In genomic region chr3:88057902-88058696, GRCm38 (mm10) we compare ENCODE assay signal across 8 mouse cellular contexts. TPM values are rescaled to one million over a fixed set of nuclear protein-coding genes. Genes with fewer than 3 reads are reported as not detected.
DNase-seq lines count a peak whose midpoint lies in the region; ATAC-seq and TF ChIP-seq lines count a peak whose summit lies in the region.

TSS of gene Naxe (minus strand) at chr3:88058495.

- peaks cover 13% of the 10 kb centered on the region for H3K4me1 ChIP-seq in heart, embryonic 12.5 days (replicated peaks)
- peaks cover 12% of the 10 kb centered on the region; the same call in 1 of the 2 replicates for H3K4me1 ChIP-seq in kidney, postnatal 0 days (replicated peaks; ENCODE audit: insufficient read depth, low read length)
- H3K4me1 ChIP-seq in liver, embryonic 11.5 days (replicated peaks; ENCODE audit: control insufficient read depth, insufficient read depth, low read length) = peaks cover 8% of the 10 kb centered on the region; the same call in 1 of the 2 replicates
- H3K4me1 ChIP-seq in stomach, embryonic 14.5 days (ENCODE audit: control insufficient read depth, insufficient read depth, low read length) = peaks cover 8% of the 10 kb centered on the region; the same call in 1 of the 2 replicates

- peak within 1 kb of the TSS; percentile 69; the same call in 1 of the 2 replicates for H3K27ac ChIP-seq in heart, embryonic 12.5 days (ENCODE audit: poor library complexity, severe bottlenecking)
- H3K27ac ChIP-seq in kidney, postnatal 0 days = peak within 1 kb of the TSS; percentile 76; the same call in 1 of the 2 replicates
- 0 out of 2 replicates have a peak within 1 kb of the TSS, but pooled peaks have one; percentile 46 for H3K27ac ChIP-seq in liver, embryonic 11.5 days (ENCODE audit: low read depth, low read length)
- H3K27ac ChIP-seq in stomach, embryonic 14.5 days (ENCODE audit: low read length) = peak within 1 kb of the TSS; percentile 33; the same call in 1 of the 2 replicates

- no peaks in the 10 kb centered on the region for H3K27me3 ChIP-seq in heart, embryonic 12.5 days (replicated peaks)
- no peaks in the 10 kb centered on the region for H3K27me3 ChIP-seq in kidney, postnatal 0 days (ENCODE audit: insufficient read depth, low read length)
- no peaks in the 10 kb centered on the region for H3K27me3 ChIP-seq in liver, embryonic 11.5 days (replicated peaks; ENCODE audit: control insufficient read depth, insufficient read depth, low read length)
- no peaks in the 10 kb centered on the region for H3K27me3 ChIP-seq in stomach, embryonic 14.5 days (ENCODE audit: control insufficient read depth, insufficient read depth, low read length)

- DNase-seq in CD4-positive helper T cell, adult 2 months (ENCODE audit: low read depth, low spot score) = peak; percentile 91
- peak; percentile 74 for DNase-seq in brain, embryonic 18.5 days (ENCODE audit: low read depth, low spot score)
- peak; percentile 95 for DNase-seq in kidney, postnatal 0 days (ENCODE audit: low spot score)
- DNase-seq in liver, embryonic 11.5 days (ENCODE audit: low spot score) = peak; percentile 92
- peak; percentile 92 for DNase-seq in naive thymus-derived CD4-positive, alpha-beta T cell, adult 2 months (ENCODE audit: low read depth)

- H3K9me3 ChIP-seq in heart, embryonic 12.5 days (replicated peaks) = no peaks in the 10 kb centered on the region
- H3K9me3 ChIP-seq in kidney, postnatal 0 days (replicated peaks; ENCODE audit: low read length) = no peaks in the 10 kb centered on the region
- 0 out of 2 replicates have a peak, but pooled peaks cover 3% of the 10 kb centered on the region for H3K9me3 ChIP-seq in liver, embryonic 11.5 days (ENCODE audit: control insufficient read depth, low read length)
- H3K9me3 ChIP-seq in stomach, embryonic 14.5 days (ENCODE audit: control insufficient read depth, low read depth, low read length) = no peaks in the 10 kb centered on the region

- H3K4me2 ChIP-seq in heart, embryonic 12.5 days = peak within 1 kb of the TSS; percentile 96
- H3K4me2 ChIP-seq in kidney, postnatal 0 days (ENCODE audit: low read length) = peak within 1 kb of the TSS; percentile 98
- peak within 1 kb of the TSS; percentile 89 for H3K4me2 ChIP-seq in liver, embryonic 11.5 days
- H3K4me2 ChIP-seq in stomach, embryonic 14.5 days (replicated peaks; ENCODE audit: low read depth, low read length) = peak within 1 kb of the TSS; percentile 86

- no peak for TF ChIP-seq CTCF in kidney, postnatal 0 days (IDR thresholded peaks at IDR 0.05; ENCODE audit: low read depth)

- peak within 1 kb of the TSS; percentile 88 for H3K4me3 ChIP-seq in heart, embryonic 12.5 days
- H3K4me3 ChIP-seq in kidney, postnatal 0 days (replicated peaks; ENCODE audit: low read depth, low read length) = peak within 1 kb of the TSS; percentile 88
- peak within 1 kb of the TSS; percentile 80 for H3K4me3 ChIP-seq in liver, embryonic 11.5 days (ENCODE audit: low read depth, low read length)
- peak within 1 kb of the TSS; percentile 95 for H3K4me3 ChIP-seq in stomach, embryonic 14.5 days (ENCODE audit: low read depth, low read length)

- WGBS in heart, embryonic 12.5 days = under 1% methylated on average over 60 of the region's 60 CpGs
- under 1% methylated on average over 60 of the region's 60 CpGs for WGBS in kidney, postnatal 0 days
- WGBS in liver, embryonic 11.5 days = under 1% methylated on average over 60 of the region's 60 CpGs
- under 1% methylated on average over 60 of the region's 60 CpGs for WGBS in stomach, embryonic 14.5 days

- H3K9ac ChIP-seq in heart, embryonic 12.5 days = peak within 1 kb of the TSS; percentile 88
- H3K9ac ChIP-seq in kidney, postnatal 0 days (ENCODE audit: low read depth, low read length) = peak within 1 kb of the TSS; percentile 87
- H3K9ac ChIP-seq in liver, embryonic 11.5 days (ENCODE audit: low read depth, low read length) = peak within 1 kb of the TSS; percentile 76
- H3K9ac ChIP-seq in stomach, embryonic 14.5 days (replicated peaks; ENCODE audit: low read depth, low read length) = peak within 1 kb of the TSS; percentile 72

- peaks cover 37% of the 10 kb centered on the region for H3K36me3 ChIP-seq in heart, embryonic 12.5 days
- H3K36me3 ChIP-seq in kidney, postnatal 0 days (ENCODE audit: insufficient read depth, low read length) = peaks cover 3% of the 10 kb centered on the region; the same call in 1 of the 2 replicates
- peaks cover 26% of the 10 kb centered on the region for H3K36me3 ChIP-seq in liver, embryonic 11.5 days (ENCODE audit: control insufficient read depth, insufficient read depth, low read length)
- H3K36me3 ChIP-seq in stomach, embryonic 14.5 days (ENCODE audit: control insufficient read depth, insufficient read depth, low read length) = peaks cover 24% of the 10 kb centered on the region

- ATAC-seq in erythroid progenitor cell, adult 5-6 weeks (replicated peaks; ENCODE audit: low FRiP score, poor library complexity, severe bottlenecking) = peak; percentile 91
- ATAC-seq in heart, embryonic 12.5 days (ENCODE audit: insufficient number of reproducible peaks, low FRiP score) = peak; percentile 92
- peak; percentile 94 for ATAC-seq in kidney, postnatal 0 days (replicated peaks; ENCODE audit: low FRiP score, low read depth)
- peak; percentile 93 for ATAC-seq in liver, embryonic 11.5 days (replicated peaks; ENCODE audit: low FRiP score)
- peak; percentile 96 for ATAC-seq in stomach, embryonic 14.5 days (ENCODE audit: insufficient number of reproducible peaks, insufficient read depth, low FRiP score, low read depth)

RNA-seq across cellular contexts. Expression of gene Naxe, which starts in this region (rescaled TPM):
- total RNA-seq in erythroid progenitor cell, adult 5-6 weeks (2015; ENCODE audit: low replicate concordance) = 11.9 and 12.2 TPM in 2 replicates
- 5.5 and 7.6 TPM in 2 replicates for total RNA-seq in erythroid progenitor cell, adult 5-6 weeks (2017; ENCODE audit: low replicate concordance)
- 137 and 139 TPM in 2 replicates for polyA plus RNA-seq in heart, embryonic 12.5 days (2016; fragmentation: Nextera tagmentation; extraction: Ambion mirVana)
- polyA plus RNA-seq in kidney, postnatal 0 days (2015; fragmentation: Nextera tagmentation; extraction: Ambion mirVana) = 161 and 173 TPM in 2 replicates
- 98.7 and 106 TPM in 2 replicates for polyA plus RNA-seq in liver, embryonic 11.5 days (2014; fragmentation: Nextera tagmentation; extraction: Ambion mirVana)
- 182 and 196 TPM in 2 replicates for polyA plus RNA-seq in stomach, embryonic 14.5 days (2014; fragmentation: Nextera tagmentation; extraction: Ambion mirVana)

Comparison
In these comparisons a context has a peak if more than half of its experiments do, and no peak if none do; other contexts are left out.
1. Peak in every context shown above with its lines: DNase-seq, ATAC-seq, H3K4me3 ChIP-seq and H3K27ac ChIP-seq.